Mouse (Mus musculus) G1E (cell line): ENCODE data around the gene AU040320. TPM values are rescaled to one million over a fixed set of nuclear protein-coding genes. Genes with fewer than 3 reads are reported as not detected.

Experiments
- ATAC-seq: 2 replicates; pipeline ENCODE4 v1.8.0; 2016; ENCODE audit warnings: mild to moderate bottlenecking; ENCODE audit not compliant: insufficient number of reproducible peaks, poor library complexity, low FRiP score, severe bottlenecking; ENCODE audit errors: extremely low read depth
- DNase-seq: peaks from one replicate; pipeline ENCODE4 v3.0.0; 2012; ENCODE audit warnings: low spot score
- H3K27me3 ChIP-seq: 2 replicates; pipeline ENCODE4 v1.6.1; 2012; ENCODE audit warnings: mild to moderate bottlenecking, low read length, inconsistent platforms; ENCODE audit not compliant: insufficient read depth
- H3K36me3 ChIP-seq: replicated peaks from 2 replicates; pipeline ENCODE3; 2012; ENCODE audit warnings: mild to moderate bottlenecking, inconsistent platforms
- H3K4me1 ChIP-seq: 2 replicates; pipeline ENCODE4 v1.6.1; 2012; ENCODE audit warnings: low read depth, low read length, inconsistent platforms, mixed read lengths; ENCODE audit not compliant: insufficient read depth
- H3K4me3 ChIP-seq: 2 replicates; pipeline ENCODE4 v1.5.1; 2012; ENCODE audit warnings: low read depth, mild to moderate bottlenecking, inconsistent platforms, low read length, moderate library complexity, mixed read lengths
- H3K9me3 ChIP-seq: replicated peaks from 2 replicates; pipeline ENCODE4 v1.6.1; 2012; ENCODE audit warnings: inconsistent platforms
- CTCF ChIP-seq: IDR thresholded peaks from 2 replicates; pipeline ENCODE4 v1.5.1; 2012; ENCODE audit warnings: low read depth, low read length, inconsistent platforms, mixed read lengths
- GATA1 ChIP-seq: IDR thresholded peaks from 2 replicates; pipeline ENCODE4 v1.6.1; 2012; ENCODE audit warnings: borderline replicate concordance, low read length, inconsistent platforms, mixed read lengths
- GATA2 ChIP-seq: IDR thresholded peaks from 2 replicates; pipeline ENCODE4 v1.6.1; 2012; ENCODE audit warnings: low read depth, low read length, inconsistent platforms, borderline replicate concordance
- POLR2AphosphoS5 ChIP-seq: IDR thresholded peaks from 2 replicates; pipeline ENCODE4 v1.6.1; 2012; ENCODE audit warnings: low read depth, low read length, inconsistent platforms; ENCODE audit not compliant: insufficient replicate concordance
- TAL1 ChIP-seq: conservative IDR thresholded peaks from 2 replicates; pipeline ENCODE4 v1.6.1; 2012; ENCODE audit warnings: low read depth, low read length, inconsistent platforms, mixed read lengths
- polyA plus RNA-seq: library from polyadenylated mRNA; stranded (reverse); fragments of >175 nt; gene quantifications from 2 replicates; pipeline ENCODE4 v1.2.3, GENCODE M21; 2012
- total RNA-seq, 2 experiments: library from RNA; stranded (forward) in 1 of 2; stranded (reverse) in 1 of 2; fragments of 200-1000 nt in 1 of 2; fragments of >200 nt in 1 of 2; fragmentation: Nextera tagmentation in 1 of 2; gene quantifications; 2 replicates each; pipeline ENCODE4 v1.2.3; 2014 to 2017

AU040320 gene
- total and polyA plus RNA-seq, 3 experiments = 15.5 to 41.5 (median 21.8) TPM

GRCm38 (mm10) chr4:126781871-126782270 is 28.5 kb downstream of the AU040320 start:
- peaks cover 34% of the 10 kb centered on the region for H3K36me3 ChIP-seq
- ATAC-seq (no peak), DNase-seq (no peak)
- TF ChIP-seq GATA1 (no peak), CTCF (no peak), GATA2 (no peak), POLR2AphosphoS5 (no peak), TAL1 (no peak)
- H3K9me3 ChIP-seq = no peaks in the 10 kb centered on the region
- no peak overlapping the region for H3K4me3 ChIP-seq
- no peaks in the 10 kb centered on the region for H3K4me1 ChIP-seq
- H3K27me3 ChIP-seq = no peaks in the 10 kb centered on the region

GRCm38 (mm10) chr4:126782512-126782911 is 29.2 kb downstream of the AU040320 start:
- ATAC-seq (no peak), DNase-seq (no peak)
- no peak for TF ChIP-seq CTCF
- TF ChIP-seq GATA2 = no peak
- no peak for TF ChIP-seq GATA1
- no peak for TF ChIP-seq TAL1
- TF ChIP-seq POLR2AphosphoS5 = no peak
- Histone ChIP-seq H3K27me3 (no peaks in the 10 kb centered on the region), H3K36me3 (peaks cover 30% of the 10 kb centered on the region), H3K9me3 (no peaks in the 10 kb centered on the region), H3K4me1 (no peaks in the 10 kb centered on the region), H3K4me3 (no peak overlapping the region)

- DNase-seq (no peak), ATAC-seq (no peak)
- TF ChIP-seq GATA2 (no peak), GATA1 (no peak), POLR2AphosphoS5 (no peak), CTCF (no peak), TAL1 (no peak)
- no peaks in the 10 kb centered on the region for H3K27me3 ChIP-seq
- no peaks in the 10 kb centered on the region for H3K9me3 ChIP-seq
- H3K36me3 ChIP-seq = peaks cover 32% of the 10 kb centered on the region
- H3K4me1 ChIP-seq = no peaks in the 10 kb centered on the region
- H3K4me3 ChIP-seq = no peak overlapping the region
These were observed 29.7 kb downstream of the AU040320 start for GRCm38 (mm10) chr4:126782996-126783395.

GRCm38 (mm10) chr4:126792341-126793102 is 39.2 kb downstream of the AU040320 start:
- Histone ChIP-seq H3K36me3 (peaks cover 55% of the 10 kb centered on the region), H3K27me3 (no peaks in the 10 kb centered on the region), H3K4me1 (no peaks in the 10 kb centered on the region), H3K4me3 (no peak overlapping the region), H3K9me3 (no peaks in the 10 kb centered on the region)
- TF ChIP-seq CTCF = no peak
- no peak for TF ChIP-seq POLR2AphosphoS5
- TF ChIP-seq GATA1 = no peak
- TF ChIP-seq TAL1 = no peak
- TF ChIP-seq GATA2 = no peak
- ATAC-seq (no peak), DNase-seq (no peak)

- Histone ChIP-seq H3K9me3 (no peaks in the 10 kb centered on the region), H3K4me1 (peaks cover 50% of the 10 kb centered on the region), H3K4me3 (no peak overlapping the region), H3K27me3 (no peaks in the 10 kb centered on the region), H3K36me3 (peaks cover 21% of the 10 kb centered on the region)
- ATAC-seq (no peak), DNase-seq (no peak)
- TF ChIP-seq GATA2 (no peak), CTCF (no peak), TAL1 (no peak), POLR2AphosphoS5 (no peak), GATA1 (no peak)
These were observed 48.8 kb downstream of the AU040320 start for GRCm38 (mm10) chr4:126802174-126802573.

GRCm38 (mm10) chr4:126803268-126803873 is 50.0 kb downstream of the AU040320 start:
- H3K27me3 ChIP-seq = no peaks in the 10 kb centered on the region
- H3K36me3 ChIP-seq = peaks cover 30% of the 10 kb centered on the region
- ATAC-seq (peak; percentile 90), DNase-seq (peak; percentile 53)
- no peaks in the 10 kb centered on the region for H3K9me3 ChIP-seq
- peaks cover 59% of the 10 kb centered on the region for H3K4me1 ChIP-seq
- peak overlapping the region; percentile 66; the same call in 1 of the 2 replicates for H3K4me3 ChIP-seq
- TF ChIP-seq TAL1 (0 out of 2 replicates have a peak, but pooled peaks have one; percentile 7), POLR2AphosphoS5 (no peak)
